Mouse (Mus musculus): ENCODE data around the gene Parva.

Parva gene

GRCm38 (mm10) chr7:112526226-112526625, 98.9 kb downstream of the Parva start:
- DNase-seq, result no peak

- DNase-seq, result peak; percentile 67
These were observed 99.9 kb downstream of the Parva start for GRCm38 (mm10) chr7:112527230-112527629.

GRCm38 (mm10) chr7:112528059-112528458, 100.8 kb downstream of the Parva start:
- no peak for DNase-seq

- DNase-seq, result peak; percentile 78
These were observed 101.5 kb downstream of the Parva start for GRCm38 (mm10) chr7:112528582-112529360.

- no peak for DNase-seq
These were observed 103.6 kb downstream of the Parva start for GRCm38 (mm10) chr7:112530924-112531323.

GRCm38 (mm10) chr7:112534148-112534547, 106.8 kb downstream of the Parva start:
- no peak for DNase-seq

- peak; percentile 29 for DNase-seq
These were observed 108.2 kb downstream of the Parva start for GRCm38 (mm10) chr7:112535408-112535921.

- DNase-seq, result no peak
These were observed 121.8 kb downstream of the Parva start for GRCm38 (mm10) chr7:112549136-112549535.

- DNase-seq, result no peak
These were observed 134.2 kb downstream of the Parva start for GRCm38 (mm10) chr7:112561504-112561903.

- DNase-seq, result no peak
These were observed 139.7 kb downstream of the Parva start for GRCm38 (mm10) chr7:112567004-112567403.

GRCm38 (mm10) chr7:112568961-112569360, 141.7 kb downstream of the Parva start:
- no peak for DNase-seq

- DNase-seq, result no peak
These were observed 154.3 kb downstream of the Parva start for GRCm38 (mm10) chr7:112581621-112582020.

GRCm38 (mm10) chr7:112582882-112583405, 155.6 kb downstream of the Parva start:
- peak; percentile 51 for DNase-seq

- no peak for DNase-seq
These were observed 160.1 kb downstream of the Parva start for GRCm38 (mm10) chr7:112587449-112587848.

GRCm38 (mm10) chr7:112589530-112589929, 162.2 kb downstream of the Parva start:
- no peak for DNase-seq

- no peak for DNase-seq
These were observed 166.3 kb downstream of the Parva start for GRCm38 (mm10) chr7:112593586-112593985.

- DNase-seq, result peak; percentile 45
These were observed 168.0 kb downstream of the Parva start for GRCm38 (mm10) chr7:112595226-112595850.

GRCm38 (mm10) chr7:112599650-112600049, 172.3 kb downstream of the Parva start:
- no peak for DNase-seq

- DNase-seq, result peak; percentile 71
These were observed 172.9 kb downstream of the Parva start for GRCm38 (mm10) chr7:112600163-112600562.

GRCm38 (mm10) chr7:112602966-112603365, 175.7 kb downstream of the Parva start:
- DNase-seq, result no peak

GRCm38 (mm10) chr7:112603496-112604170, 176.3 kb downstream of the Parva start:
- peak; percentile 73 for DNase-seq

- no peak for DNase-seq
These were observed 176.9 kb downstream of the Parva start for GRCm38 (mm10) chr7:112604209-112604608.

All from kidney, postnatal 14 days (tissue).